Mouse (Mus musculus) forebrain, embryonic 10.5 days (tissue): ENCODE data around the gene Prkar1b. TPM values are rescaled to one million over a fixed set of nuclear protein-coding genes. Genes with fewer than 3 reads are reported as not detected.

Source experiments
- DNase-seq: peaks from one replicate; pipeline ENCODE4 v3.0.0-alpha.2; 2017; ENCODE audit warnings: low spot score; ENCODE audit errors: extremely low spot score
- H3K27ac ChIP-seq: fragments of 300-500 bp; sonication (generic); 2 replicates; pipeline ENCODE4 v1.5.1; 2016; ENCODE audit warnings: mild to moderate bottlenecking
- H3K27me3 ChIP-seq: fragments of 300-500 bp; sonication (generic); 2 replicates; pipeline ENCODE4 v1.6.1; 2016; ENCODE audit warnings: mild to moderate bottlenecking; ENCODE audit not compliant: poor library complexity, severe bottlenecking
- H3K36me3 ChIP-seq: fragments of 300-500 bp; sonication (generic); replicated peaks from 2 replicates; pipeline ENCODE4 v1.6.1; 2016; ENCODE audit warnings: mild to moderate bottlenecking, moderate library complexity
- H3K4me1 ChIP-seq: fragments of 300-500 bp; sonication (generic); 2 replicates; pipeline ENCODE4 v1.6.1; 2016
- H3K4me3 ChIP-seq: fragments of 300-500 bp; sonication (generic); 2 replicates; pipeline ENCODE4 v1.5.1; 2016; ENCODE audit warnings: mild to moderate bottlenecking, moderate library complexity
- H3K9me3 ChIP-seq: fragments of 300-500 bp; sonication (generic); 2 replicates; pipeline ENCODE4 v1.6.1; 2016; ENCODE audit warnings: mild to moderate bottlenecking, moderate library complexity
- WGBS: fragments of 180-500 bp; shearing (Covaris S2); methylation state at CpG from one replicate; pipeline ENCODE4 v1.1.7; 2016; 5-methylcytosine and 5-hydroxymethylcytosine counted together
- polyA plus RNA-seq: library from polyadenylated mRNA; unstranded; fragments of >200 nt; fragmentation: Nextera tagmentation; extraction: Ambion mirVana; gene quantifications from 2 replicates; pipeline ENCODE4 v1.2.1, GENCODE M21; 2016

Prkar1b gene
- polyA plus RNA-seq, 1 experiment from 2014 or later = 5.1 TPM

- Histone ChIP-seq H3K36me3 (no peaks in the 10 kb centered on the region), H3K4me3 (no peak overlapping the region), H3K4me1 (peaks cover 15% of the 10 kb centered on the region)
These were observed 34.3 kb downstream of the Prkar1b start for GRCm38 (mm10) chr5:139115507-139115906.

DNA sequence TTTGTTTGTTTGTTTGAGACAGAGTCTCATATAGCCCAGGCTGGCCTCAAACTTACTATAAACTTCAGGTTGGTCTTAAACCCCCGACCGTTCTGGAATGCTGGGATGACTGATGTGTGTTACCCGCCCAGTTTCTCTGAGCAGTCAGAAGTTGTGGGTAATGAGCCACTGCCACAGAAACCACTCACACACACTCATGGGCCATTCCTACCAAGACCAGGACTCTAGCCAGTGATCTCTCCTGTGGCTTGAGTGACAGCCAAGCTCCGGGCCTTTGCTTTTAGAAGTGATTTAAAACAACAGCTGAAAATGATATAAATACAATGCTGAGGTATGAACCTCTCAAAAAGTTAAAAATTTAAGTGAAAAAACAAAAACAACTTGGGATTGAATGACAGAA lies 34.9 kb downstream of the Prkar1b start:
- Histone ChIP-seq H3K27ac (no peak overlapping the region), H3K4me1 (peaks cover 15% of the 10 kb centered on the region), H3K4me3 (no peak overlapping the region), H3K27me3 (no peaks in the 10 kb centered on the region), H3K9me3 (no peaks in the 10 kb centered on the region), H3K36me3 (no peaks in the 10 kb centered on the region)
- WGBS = 91% methylated on average over 4 of the region's 4 CpGs
- DNase-seq = no peak

More at GRCm38 (mm10) chr5:139115507-139115906, 34.3 kb downstream of the Prkar1b start:
- no peaks in the 10 kb centered on the region for H3K27me3 ChIP-seq
- 92% methylated on average over 7 of the region's 7 CpGs for WGBS
- no peak for DNase-seq
- H3K9me3 ChIP-seq = no peaks in the 10 kb centered on the region
- H3K27ac ChIP-seq = no peak overlapping the region

DNA sequence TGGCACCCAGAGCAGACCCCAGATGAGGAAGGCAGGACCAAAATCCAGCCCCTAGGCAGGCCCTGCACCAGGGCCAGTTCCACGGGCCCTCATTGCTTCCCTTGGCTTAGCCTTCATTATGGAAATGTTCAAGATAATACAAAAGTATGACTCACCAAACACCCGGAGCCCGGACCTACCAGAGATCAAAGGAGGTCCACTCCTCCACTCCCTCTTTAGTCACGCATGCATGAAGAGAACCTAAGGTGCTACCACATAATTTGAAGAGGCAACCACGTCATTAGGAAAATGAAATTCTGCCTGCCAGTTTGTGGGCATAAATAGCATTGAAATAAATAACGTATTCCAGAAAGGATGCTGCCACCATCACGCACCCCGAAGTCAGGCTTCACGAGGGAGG lies 37.4 kb downstream of the Prkar1b start:
- no peaks in the 10 kb centered on the region for H3K36me3 ChIP-seq
- H3K4me1 ChIP-seq = peaks cover 6% of the 10 kb centered on the region; the same call in 1 of the 2 replicates
- no peak for DNase-seq
- H3K27ac ChIP-seq = no peak overlapping the region
- H3K4me3 ChIP-seq = no peak overlapping the region
- H3K27me3 ChIP-seq = no peaks in the 10 kb centered on the region
- WGBS = 84% methylated on average over 9 of the region's 9 CpGs
- H3K9me3 ChIP-seq = no peaks in the 10 kb centered on the region

DNA sequence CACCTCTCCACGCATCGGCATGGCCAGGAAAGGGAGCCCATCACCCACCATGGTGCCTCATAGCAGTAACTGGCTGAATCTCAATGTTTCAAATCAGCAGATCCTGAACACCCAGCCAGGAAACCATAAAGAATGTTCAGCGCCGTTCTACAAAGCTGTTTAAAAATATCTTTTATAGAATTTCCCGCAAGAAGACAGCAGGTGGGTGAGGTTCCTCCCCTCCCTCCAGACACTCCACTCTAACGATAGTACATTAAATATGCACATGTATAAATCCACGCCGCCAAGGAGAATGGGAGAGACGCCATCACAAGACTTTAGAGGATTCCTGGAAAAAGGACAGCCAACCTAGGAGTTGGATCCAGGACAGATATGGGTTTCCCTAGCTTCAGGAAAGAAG lies 37.8 kb downstream of the Prkar1b start:
- no peaks in the 10 kb centered on the region for H3K9me3 ChIP-seq
- no peaks in the 10 kb centered on the region for H3K36me3 ChIP-seq
- H3K4me1 ChIP-seq = peaks cover 6% of the 10 kb centered on the region; the same call in 1 of the 2 replicates
- no peaks in the 10 kb centered on the region for H3K27me3 ChIP-seq
- no peak overlapping the region for H3K27ac ChIP-seq
- 88% methylated on average over 9 of the region's 9 CpGs for WGBS
- H3K4me3 ChIP-seq = no peak overlapping the region
- DNase-seq = no peak

- no peak overlapping the region for H3K27ac ChIP-seq
- no peaks in the 10 kb centered on the region for H3K9me3 ChIP-seq
- no peaks in the 10 kb centered on the region for H3K27me3 ChIP-seq
- DNase-seq = no peak
- WGBS = 84% methylated on average over 2 of the region's 2 CpGs
- no peaks in the 10 kb centered on the region for H3K36me3 ChIP-seq
- H3K4me3 ChIP-seq = no peak overlapping the region
- H3K4me1 ChIP-seq = peaks cover 6% of the 10 kb centered on the region; the same call in 1 of the 2 replicates
These were observed 39.5 kb downstream of the Prkar1b start for GRCm38 (mm10) chr5:139110140-139110855.

GRCm38 (mm10) chr5:139107815-139108214 lies 42.0 kb downstream of the Prkar1b start:
- Histone ChIP-seq H3K27ac (no peak overlapping the region), H3K4me1 (no peaks in the 10 kb centered on the region), H3K27me3 (no peaks in the 10 kb centered on the region), H3K4me3 (no peak overlapping the region), H3K36me3 (no peaks in the 10 kb centered on the region), H3K9me3 (no peaks in the 10 kb centered on the region)
- 82% methylated on average over 9 of the region's 9 CpGs for WGBS
- no peak for DNase-seq

DNA sequence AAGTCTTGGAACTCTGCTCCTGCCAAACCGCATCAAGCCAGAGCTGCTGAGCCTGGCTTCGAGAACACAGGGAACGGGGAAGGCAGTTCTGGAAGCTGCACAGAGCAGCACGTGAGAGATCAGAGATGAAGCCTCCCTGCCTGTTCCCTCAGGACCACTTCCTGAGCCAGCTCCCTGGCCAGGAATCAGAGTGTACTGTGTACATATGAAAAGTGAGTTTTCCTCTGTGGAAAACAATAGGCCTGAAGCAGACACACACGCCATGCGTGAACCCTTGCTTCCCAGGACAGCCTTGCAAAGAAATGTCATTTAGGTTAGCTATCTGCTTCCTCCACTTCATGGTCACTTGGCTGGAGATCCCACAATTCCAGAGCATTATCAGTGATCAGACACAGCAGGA lies 48.0 kb downstream of the Prkar1b start:
- H3K36me3 ChIP-seq = no peaks in the 10 kb centered on the region
- no peak for DNase-seq
- H3K4me1 ChIP-seq = peaks cover 7% of the 10 kb centered on the region
- 80% methylated on average over 6 of the region's 6 CpGs for WGBS
- H3K27me3 ChIP-seq = no peaks in the 10 kb centered on the region
- H3K4me3 ChIP-seq = no peak overlapping the region
- no peaks in the 10 kb centered on the region for H3K9me3 ChIP-seq
- H3K27ac ChIP-seq = no peak overlapping the region

GRCm38 (mm10) chr5:139098991-139099972 lies 50.5 kb downstream of the Prkar1b start:
- WGBS = 46% methylated on average over 12 of the region's 12 CpGs
- H3K27ac ChIP-seq = no peak overlapping the region
- no peaks in the 10 kb centered on the region for H3K9me3 ChIP-seq
- H3K4me1 ChIP-seq = peaks cover 16% of the 10 kb centered on the region
- no peaks in the 10 kb centered on the region for H3K27me3 ChIP-seq
- DNase-seq = no peak
- no peak overlapping the region for H3K4me3 ChIP-seq
- H3K36me3 ChIP-seq = no peaks in the 10 kb centered on the region

DNA sequence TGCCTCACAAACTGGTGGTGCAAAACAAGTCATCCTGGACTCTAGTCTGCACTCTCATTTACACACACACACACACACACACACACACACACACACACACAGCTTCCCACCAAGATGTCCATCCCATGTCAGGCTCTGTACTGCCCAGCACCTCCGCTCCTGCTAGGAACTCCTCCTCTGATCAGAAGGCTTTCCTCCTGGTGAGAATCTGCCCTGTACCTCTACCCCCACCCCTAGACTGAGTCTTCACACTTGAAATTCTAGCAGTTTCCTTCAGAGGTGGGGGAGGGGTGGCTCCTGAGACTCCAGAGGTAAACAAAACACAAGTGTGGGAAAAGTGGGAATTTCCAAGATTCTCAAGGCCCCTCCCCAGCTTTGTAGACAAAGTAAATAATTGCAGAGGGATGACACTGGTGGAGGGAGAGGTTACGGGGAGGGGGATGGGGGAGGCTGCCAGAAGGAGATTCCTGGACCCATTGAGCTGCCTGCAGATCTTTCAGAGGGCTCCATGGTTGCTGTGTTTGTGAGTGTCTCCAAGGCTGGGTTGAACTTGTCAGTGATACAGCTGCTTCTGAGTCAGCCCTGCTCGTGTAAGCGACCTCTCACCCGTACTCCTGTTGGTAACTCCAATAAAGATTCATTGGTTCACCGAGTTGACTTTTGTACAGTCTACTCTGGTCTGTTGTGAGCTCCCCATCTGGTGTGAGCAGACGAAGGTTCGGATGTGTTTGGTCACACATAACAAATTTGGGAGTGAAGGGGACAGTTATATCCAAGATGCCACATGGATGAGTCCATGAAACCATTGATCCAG lies 54.3 kb downstream of the Prkar1b start:
- no peaks in the 10 kb centered on the region for H3K27me3 ChIP-seq
- H3K4me3 ChIP-seq = no peak overlapping the region
- no peak for DNase-seq
- WGBS = 84% methylated on average over 8 of the region's 8 CpGs
- no peaks in the 10 kb centered on the region for H3K9me3 ChIP-seq
- H3K27ac ChIP-seq = no peak overlapping the region
- H3K36me3 ChIP-seq = no peaks in the 10 kb centered on the region
- H3K4me1 ChIP-seq = peaks cover 16% of the 10 kb centered on the region

GRCm38 (mm10) chr5:139093534-139093933 lies 56.3 kb downstream of the Prkar1b start:
- peaks cover 14% of the 10 kb centered on the region for H3K4me1 ChIP-seq
- no peak for DNase-seq
- H3K4me3 ChIP-seq = no peak overlapping the region
- 85% methylated on average over 4 of the region's 4 CpGs for WGBS
- no peaks in the 10 kb centered on the region for H3K27me3 ChIP-seq
- H3K27ac ChIP-seq = no peak overlapping the region
- no peaks in the 10 kb centered on the region for H3K36me3 ChIP-seq
- H3K9me3 ChIP-seq = no peaks in the 10 kb centered on the region

DNA sequence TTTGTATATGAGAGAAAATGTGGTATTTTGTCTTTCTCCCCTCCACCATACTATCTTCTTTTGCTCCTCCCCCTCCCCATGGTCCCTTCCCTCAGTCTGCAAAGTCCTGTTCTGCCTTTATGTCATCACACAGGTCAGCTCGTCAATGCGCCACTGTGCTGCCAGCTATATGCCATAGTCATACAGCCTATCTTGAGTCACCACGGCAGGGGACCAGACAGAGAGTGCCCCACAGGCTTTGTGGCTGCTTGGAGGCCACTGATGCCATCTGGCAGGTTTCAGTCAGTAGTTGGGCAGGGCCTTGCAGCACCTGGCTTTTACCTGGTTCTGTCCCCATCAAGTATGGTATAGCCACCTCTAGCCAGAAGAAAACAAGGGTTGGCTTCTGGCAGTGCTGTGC lies 58.1 kb downstream of the Prkar1b start:
- 93% methylated on average over 3 of the region's 3 CpGs for WGBS

GRCm38 (mm10) chr5:139090162-139090561 lies 59.6 kb downstream of the Prkar1b start:
- Histone ChIP-seq H3K9me3 (no peaks in the 10 kb centered on the region), H3K27ac (no peak overlapping the region), H3K27me3 (no peaks in the 10 kb centered on the region), H3K36me3 (no peaks in the 10 kb centered on the region), H3K4me1 (peaks cover 8% of the 10 kb centered on the region; the same call in 1 of the 2 replicates), H3K4me3 (no peak overlapping the region)
- 88% methylated on average over 1 of the region's 1 CpGs for WGBS
- no peak for DNase-seq

More for the DNA sequence above, 58.1 kb downstream of the Prkar1b start:
- DNase-seq = no peak
- Histone ChIP-seq H3K9me3 (no peaks in the 10 kb centered on the region), H3K36me3 (no peaks in the 10 kb centered on the region), H3K27me3 (no peaks in the 10 kb centered on the region), H3K4me1 (peaks cover 14% of the 10 kb centered on the region), H3K27ac (no peak overlapping the region), H3K4me3 (no peak overlapping the region)
